Mouse (Mus musculus) midbrain, embryonic 11.5 days (tissue): ENCODE data around the gene Tmco1. TPM values are rescaled to one million over a fixed set of nuclear protein-coding genes. Genes with fewer than 3 reads are reported as not detected.

ENCODE experiments used
- ATAC-seq: fragments of 200-750 bp; cut with Nextera tagmentation; 2 replicates; pipeline ENCODE4 v1.8.0; 2017; ENCODE audit warnings: moderate TSS enrichment, moderate library complexity; ENCODE audit not compliant: low FRiP score
- DNase-seq: peaks from one replicate; pipeline ENCODE4 v3.0.0; 2015; ENCODE audit warnings: low spot score; ENCODE audit errors: missing footprints
- H3K27ac ChIP-seq: fragments of 300-500 bp; sonication (generic); 2 replicates; pipeline ENCODE4 v1.5.1; 2014; ENCODE audit warnings: low read depth, low read length
- H3K27me3 ChIP-seq: fragments of 300-500 bp; sonication (generic); 2 replicates; pipeline ENCODE4 v1.6.1; 2014; ENCODE audit warnings: mild to moderate bottlenecking, low read length, moderate library complexity, mixed read lengths; ENCODE audit not compliant: control insufficient read depth, insufficient read depth
- H3K36me3 ChIP-seq: fragments of 300-500 bp; sonication (generic); 2 replicates; pipeline ENCODE4 v1.6.1; 2014; ENCODE audit warnings: mild to moderate bottlenecking, low read length, moderate library complexity, mixed read lengths; ENCODE audit not compliant: control insufficient read depth, insufficient read depth
- H3K4me1 ChIP-seq: fragments of 300-500 bp; sonication (generic); 2 replicates; pipeline ENCODE4 v1.6.1; 2014; ENCODE audit warnings: low read length; ENCODE audit not compliant: control insufficient read depth, insufficient read depth
- H3K4me2 ChIP-seq: fragments of 300-500 bp; sonication (generic); 2 replicates; pipeline ENCODE4 v1.6.1; 2014; ENCODE audit warnings: mild to moderate bottlenecking, moderate library complexity
- H3K4me3 ChIP-seq: fragments of 300-500 bp; sonication (generic); 2 replicates; pipeline ENCODE4 v1.5.1; 2014; ENCODE audit warnings: low read depth, low read length
- H3K9ac ChIP-seq: fragments of 300-500 bp; sonication (generic); 2 replicates; pipeline ENCODE4 v1.6.1; 2014; ENCODE audit warnings: low read length
- H3K9me3 ChIP-seq: fragments of 300-500 bp; sonication (generic); 2 replicates; pipeline ENCODE4 v1.6.1; 2016; ENCODE audit warnings: low read length; ENCODE audit not compliant: control insufficient read depth
- WGBS: fragments of 180-500 bp; shearing (Covaris S2); extraction: QIAGEN DNeasy Blood & Tissue Kit; methylation state at CpG from one replicate; pipeline ENCODE4 v1.1.7; 2014; 5-methylcytosine and 5-hydroxymethylcytosine counted together
- polyA plus RNA-seq: library from polyadenylated mRNA; unstranded; fragments of >200 nt; fragmentation: Nextera tagmentation; extraction: Ambion mirVana; gene quantifications from 2 replicates; pipeline ENCODE4 v1.2.1, GENCODE M21; 2014

The Tmco1 gene
- polyA plus RNA-seq, 1 experiment from 2014 or later = 94.2 TPM

GRCm38 (mm10) chr1:167289567-167290262 lies 18.5 kb upstream of the Tmco1 start:
- Histone ChIP-seq H3K9ac (0 out of 2 replicates have a peak overlapping the region, but pooled peaks have one; percentile 31), H3K4me1 (peaks cover 6% of the 10 kb centered on the region)
- ATAC-seq = peak; percentile 67

GRCm38 (mm10) chr1:167290263-167290592 lies 17.9 kb upstream of the Tmco1 start:
- no peak overlapping the region for H3K4me3 ChIP-seq
- H3K36me3 ChIP-seq = no peaks in the 10 kb centered on the region
- no peaks in the 10 kb centered on the region for H3K27me3 ChIP-seq
- H3K9ac ChIP-seq = no peak overlapping the region
- H3K4me2 ChIP-seq = no peak overlapping the region; the same call in 1 of the 2 replicates
- no peaks in the 10 kb centered on the region for H3K9me3 ChIP-seq
- no peak overlapping the region for H3K27ac ChIP-seq
- ATAC-seq (no peak), DNase-seq (peak; percentile 92)
- peaks cover 6% of the 10 kb centered on the region for H3K4me1 ChIP-seq
- 25% methylated on average over 6 of the region's 6 CpGs for WGBS

More at GRCm38 (mm10) chr1:167289567-167290262, 18.5 kb upstream of the Tmco1 start:
- no peaks in the 10 kb centered on the region for H3K27me3 ChIP-seq
- 3% methylated on average over 11 of the region's 11 CpGs for WGBS
- H3K36me3 ChIP-seq = no peaks in the 10 kb centered on the region
- DNase-seq = peak; percentile 91
- peak overlapping the region; percentile 16 for H3K4me2 ChIP-seq
- H3K27ac ChIP-seq = peak overlapping the region; percentile 5; the same call in 1 of the 2 replicates
- H3K4me3 ChIP-seq = no peak overlapping the region
- H3K9me3 ChIP-seq = no peaks in the 10 kb centered on the region

GRCm38 (mm10) chr1:167291610-167292009 lies 16.6 kb upstream of the Tmco1 start:
- Histone ChIP-seq H3K4me2 (no peak overlapping the region), H3K4me1 (peaks cover 6% of the 10 kb centered on the region), H3K27ac (no peak overlapping the region), H3K4me3 (no peak overlapping the region), H3K9ac (no peak overlapping the region), H3K36me3 (no peaks in the 10 kb centered on the region), H3K27me3 (no peaks in the 10 kb centered on the region), H3K9me3 (no peaks in the 10 kb centered on the region)
- no peak for ATAC-seq
- DNase-seq = no peak
- 77% methylated on average over 8 of the region's 8 CpGs for WGBS

- Histone ChIP-seq H3K9ac (no peak overlapping the region), H3K9me3 (no peaks in the 10 kb centered on the region), H3K4me1 (peaks cover 6% of the 10 kb centered on the region), H3K27ac (no peak overlapping the region), H3K4me3 (no peak overlapping the region), H3K27me3 (no peaks in the 10 kb centered on the region), H3K36me3 (no peaks in the 10 kb centered on the region), H3K4me2 (no peak overlapping the region)
- 63% methylated on average over 11 of the region's 11 CpGs for WGBS
- ATAC-seq = no peak
- DNase-seq = no peak
Measured at GRCm38 (mm10) chr1:167292447-167292846, 15.7 kb upstream of the Tmco1 start.

- H3K36me3 ChIP-seq = no peaks in the 10 kb centered on the region
- H3K4me3 ChIP-seq = no peak overlapping the region
- no peak for DNase-seq
- H3K27ac ChIP-seq = no peak overlapping the region
- H3K9ac ChIP-seq = no peak overlapping the region
- no peaks in the 10 kb centered on the region for H3K9me3 ChIP-seq
- 71% methylated on average over 13 of the region's 13 CpGs for WGBS
- no peaks in the 10 kb centered on the region for H3K4me1 ChIP-seq
- H3K27me3 ChIP-seq = no peaks in the 10 kb centered on the region
- no peak overlapping the region for H3K4me2 ChIP-seq
- ATAC-seq = peak; percentile 44; the same call in 1 of the 2 replicates
Measured at GRCm38 (mm10) chr1:167295679-167296402, 12.3 kb upstream of the Tmco1 start.

- WGBS = 85% methylated on average over 2 of the region's 2 CpGs
- DNase-seq (no peak), ATAC-seq (no peak)
- Histone ChIP-seq H3K9me3 (no peaks in the 10 kb centered on the region), H3K27me3 (no peaks in the 10 kb centered on the region), H3K9ac (no peak overlapping the region), H3K4me2 (no peak overlapping the region), H3K4me3 (no peak overlapping the region), H3K4me1 (no peaks in the 10 kb centered on the region), H3K36me3 (no peaks in the 10 kb centered on the region), H3K27ac (no peak overlapping the region)
Measured at GRCm38 (mm10) chr1:167300122-167300521, 8.1 kb upstream of the Tmco1 start.

GRCm38 (mm10) chr1:167305501-167306137 lies 2.6 kb upstream of the Tmco1 start:
- Histone ChIP-seq H3K36me3 (no peaks in the 10 kb centered on the region), H3K4me1 (peaks cover 9% of the 10 kb centered on the region; the same call in 1 of the 2 replicates), H3K27me3 (no peaks in the 10 kb centered on the region), H3K4me3 (no peak overlapping the region), H3K9ac (peak overlapping the region; percentile 9; the same call in 1 of the 2 replicates), H3K4me2 (no peak overlapping the region), H3K9me3 (no peaks in the 10 kb centered on the region), H3K27ac (no peak overlapping the region)
- DNase-seq = no peak
- 70% methylated on average over 7 of the region's 7 CpGs for WGBS
- ATAC-seq = no peak

GRCm38 (mm10) chr1:167306451-167307240 lies 1.5 kb upstream of the Tmco1 start:
- 79% methylated on average over 5 of the region's 5 CpGs for WGBS
- ATAC-seq (no peak), DNase-seq (no peak)
- H3K9ac ChIP-seq = no peak overlapping the region
- no peak overlapping the region for H3K4me2 ChIP-seq
- no peaks in the 10 kb centered on the region for H3K36me3 ChIP-seq
- H3K27ac ChIP-seq = no peak overlapping the region
- no peaks in the 10 kb centered on the region for H3K27me3 ChIP-seq
- H3K4me3 ChIP-seq = no peak overlapping the region
- no peaks in the 10 kb centered on the region for H3K9me3 ChIP-seq
- peaks cover 9% of the 10 kb centered on the region; the same call in 1 of the 2 replicates for H3K4me1 ChIP-seq
